Mouse (Mus musculus) intestine, postnatal 0 days (tissue): ENCODE measurements around the gene Adipor2. TPM values are rescaled to one million over a fixed set of nuclear protein-coding genes. Genes with fewer than 3 reads are reported as not detected.

Experiments used
- ATAC-seq: fragments of 200-750 bp; cut with Nextera tagmentation; 2 replicates; pipeline ENCODE4 v1.8.0; 2017; ENCODE audit warnings: mild to moderate bottlenecking, moderate TSS enrichment, moderate library complexity
- H3K27ac ChIP-seq: fragments of 300-500 bp; sonication (generic); 2 replicates; pipeline ENCODE4 v1.5.1; 2014; ENCODE audit warnings: mild to moderate bottlenecking, low read depth, low read length, moderate library complexity
- H3K27me3 ChIP-seq: fragments of 300-500 bp; sonication (generic); replicated peaks from 2 replicates; pipeline ENCODE4 v1.6.1; 2014; ENCODE audit warnings: low read length, mixed read lengths; ENCODE audit not compliant: control insufficient read depth, insufficient read depth
- H3K36me3 ChIP-seq: fragments of 300-500 bp; sonication (generic); 2 replicates; pipeline ENCODE4 v1.6.1; 2014; ENCODE audit warnings: mild to moderate bottlenecking, moderate library complexity; ENCODE audit not compliant: control insufficient read depth, insufficient read depth
- H3K4me1 ChIP-seq: fragments of 300-500 bp; sonication (generic); replicated peaks from 2 replicates; pipeline ENCODE4 v1.6.1; 2014; ENCODE audit warnings: antibody characterized with exemption, low read length, mixed read lengths; ENCODE audit not compliant: control insufficient read depth, insufficient read depth
- H3K4me2 ChIP-seq: fragments of 300-500 bp; sonication (generic); replicated peaks from 2 replicates; pipeline ENCODE4 v1.6.1; 2014; ENCODE audit warnings: low read depth, mild to moderate bottlenecking, moderate library complexity
- H3K4me3 ChIP-seq: fragments of 300-500 bp; sonication (generic); 2 replicates; pipeline ENCODE4 v1.5.1; 2014; ENCODE audit warnings: low read depth, low read length
- H3K9ac ChIP-seq: fragments of 300-500 bp; sonication (generic); 2 replicates; pipeline ENCODE4 v1.6.1; 2014; ENCODE audit warnings: mild to moderate bottlenecking, low read depth, low read length
- H3K9me3 ChIP-seq: fragments of 300-500 bp; sonication (generic); 2 replicates; pipeline ENCODE4 v1.6.1; 2016; ENCODE audit warnings: mixed run types; ENCODE audit not compliant: control insufficient read depth
- CTCF ChIP-seq: sonication (generic); IDR thresholded peaks from 2 replicates; pipeline ENCODE4 v1.5.1; 2016; ENCODE audit warnings: low read depth, mild to moderate bottlenecking, control low read depth, antibody characterized with exemption, moderate library complexity
- WGBS: fragments of 180-500 bp; shearing (Covaris S2); extraction: QIAGEN DNeasy Blood & Tissue Kit; methylation state at CpG from one replicate; pipeline ENCODE4 v1.1.7; 2014; 5-methylcytosine and 5-hydroxymethylcytosine counted together
- polyA plus RNA-seq: library from polyadenylated mRNA; unstranded; fragments of >200 nt; fragmentation: Nextera tagmentation; extraction: Ambion mirVana; gene quantifications from 2 replicates; pipeline ENCODE4 v1.2.1, GENCODE M21; 2015

The Adipor2 gene
- polyA plus RNA-seq, 1 experiment from 2014 or later = 106 TPM

- no peak for ATAC-seq
- Histone ChIP-seq H3K9me3 (no peaks in the 10 kb centered on the region), H3K9ac (peak overlapping the region; percentile 40; the same call in 1 of the 2 replicates), H3K27ac (peak overlapping the region; percentile 35; the same call in 1 of the 2 replicates), H3K36me3 (no peaks in the 10 kb centered on the region), H3K4me3 (peak overlapping the region; percentile 53), H3K27me3 (no peaks in the 10 kb centered on the region), H3K4me1 (no peaks in the 10 kb centered on the region; the same call in 1 of the 2 replicates), H3K4me2 (peak overlapping the region; percentile 63)
- 38% methylated on average over 6 of the region's 6 CpGs for whole genome bisulfite sequencing
- TF ChIP-seq CTCF = no peak
Observed at GRCm38 (mm10) chr6:119416643-119417042, 861 bp downstream of the Adipor2 start.

GRCm38 (mm10) chr6:119414262-119415043 lies 3.1 kb downstream of the Adipor2 start:
- H3K27ac ChIP-seq = peak overlapping the region; percentile 54
- H3K9ac ChIP-seq = no peak overlapping the region
- peak overlapping the region; percentile 53 for H3K4me3 ChIP-seq
- peak overlapping the region; percentile 63 for H3K4me2 ChIP-seq
- WGBS = 41% methylated on average over 15 of the region's 15 CpGs
- H3K27me3 ChIP-seq = no peaks in the 10 kb centered on the region
- TF ChIP-seq CTCF = no peak
- no peaks in the 10 kb centered on the region for H3K36me3 ChIP-seq
- no peak for ATAC-seq
- H3K9me3 ChIP-seq = no peaks in the 10 kb centered on the region
- H3K4me1 ChIP-seq = peaks cover 4% of the 10 kb centered on the region; the same call in 1 of the 2 replicates

GRCm38 (mm10) chr6:119412588-119412987 lies 4.9 kb downstream of the Adipor2 start:
- no peak overlapping the region; the same call in 1 of the 2 replicates for H3K27ac ChIP-seq
- no peak overlapping the region for H3K9ac ChIP-seq
- no peaks in the 10 kb centered on the region for H3K36me3 ChIP-seq
- ATAC-seq = no peak
- TF ChIP-seq CTCF = no peak
- no peaks in the 10 kb centered on the region for H3K9me3 ChIP-seq
- H3K27me3 ChIP-seq = no peaks in the 10 kb centered on the region
- 61% methylated on average over 4 of the region's 4 CpGs for WGBS
- H3K4me3 ChIP-seq = no peak overlapping the region
- H3K4me2 ChIP-seq = peak overlapping the region; percentile 63; the same call in 1 of the 2 replicates
- 0 out of 2 replicates have a peak, but pooled peaks cover 4% of the 10 kb centered on the region for H3K4me1 ChIP-seq

- H3K4me1 ChIP-seq = 0 out of 2 replicates have a peak, but pooled peaks cover 4% of the 10 kb centered on the region
Observed at GRCm38 (mm10) chr6:119411511-119411910, 6.0 kb downstream of the Adipor2 start.

GRCm38 (mm10) chr6:119409766-119410165 lies 7.7 kb downstream of the Adipor2 start:
- 18% methylated on average over 1 of the region's 1 CpGs for WGBS
- Histone ChIP-seq H3K4me1 (0 out of 2 replicates have a peak, but pooled peaks cover 4% of the 10 kb centered on the region), H3K27ac (peak overlapping the region; percentile 74; the same call in 1 of the 2 replicates), H3K9ac (no peak overlapping the region), H3K36me3 (no peaks in the 10 kb centered on the region), H3K4me3 (no peak overlapping the region), H3K4me2 (no peak overlapping the region), H3K27me3 (no peaks in the 10 kb centered on the region), H3K9me3 (no peaks in the 10 kb centered on the region)
- ATAC-seq = peak; percentile 80
- no peak for TF ChIP-seq CTCF

More at GRCm38 (mm10) chr6:119411511-119411910, 6.0 kb downstream of the Adipor2 start:
- Histone ChIP-seq H3K4me3 (no peak overlapping the region), H3K27ac (no peak overlapping the region; the same call in 1 of the 2 replicates), H3K4me2 (no peak overlapping the region), H3K27me3 (no peaks in the 10 kb centered on the region), H3K9ac (no peak overlapping the region), H3K9me3 (no peaks in the 10 kb centered on the region), H3K36me3 (no peaks in the 10 kb centered on the region)
- TF ChIP-seq CTCF = no peak
- no peak for ATAC-seq
- WGBS = 90% methylated on average over 3 of the region's 3 CpGs

- Histone ChIP-seq H3K4me3 (no peak overlapping the region), H3K9me3 (no peaks in the 10 kb centered on the region), H3K36me3 (no peaks in the 10 kb centered on the region), H3K27me3 (no peaks in the 10 kb centered on the region), H3K4me1 (0 out of 2 replicates have a peak, but pooled peaks cover 4% of the 10 kb centered on the region), H3K9ac (no peak overlapping the region), H3K4me2 (peak overlapping the region; percentile 45), H3K27ac (peak overlapping the region; percentile 74)
- WGBS = 57% methylated on average over 9 of the region's 9 CpGs
- no peak for ATAC-seq
- TF ChIP-seq CTCF = no peak
Observed at GRCm38 (mm10) chr6:119408582-119408981, 8.9 kb downstream of the Adipor2 start.
